Mouse (Mus musculus) midbrain, embryonic 10.5 days (tissue): ENCODE measurements at regions not wholly inside any gene's neighbourhood (a gene's known extent, or its start where the extent isn't known, plus 50 kb on each side); places are given as distances from the start of the nearest gene placed in this dataset.

Source experiments
- DNase-seq: peaks from one replicate; pipeline ENCODE4 v3.0.0-alpha.2; 2017; ENCODE audit warnings: low spot score
- H3K27ac ChIP-seq: fragments of 300-500 bp; sonication (generic); replicated peaks from 2 replicates; pipeline ENCODE4 v1.5.1; 2016; ENCODE audit warnings: mild to moderate bottlenecking
- H3K27me3 ChIP-seq: fragments of 300-500 bp; sonication (generic); 2 replicates; pipeline ENCODE4 v1.6.1; 2016; ENCODE audit warnings: low read depth, mild to moderate bottlenecking; ENCODE audit not compliant: poor library complexity, severe bottlenecking
- H3K36me3 ChIP-seq: fragments of 300-500 bp; sonication (generic); 2 replicates; pipeline ENCODE4 v1.6.1; 2016; ENCODE audit warnings: mild to moderate bottlenecking, moderate library complexity
- H3K4me1 ChIP-seq: fragments of 300-500 bp; sonication (generic); 2 replicates; pipeline ENCODE4 v1.6.1; 2016
- H3K4me3 ChIP-seq: fragments of 300-500 bp; sonication (generic); 2 replicates; pipeline ENCODE4 v1.5.1; 2016; ENCODE audit warnings: mild to moderate bottlenecking, moderate library complexity
- H3K9me3 ChIP-seq: fragments of 300-500 bp; sonication (generic); replicated peaks from 2 replicates; pipeline ENCODE4 v1.6.1; 2016; ENCODE audit warnings: mild to moderate bottlenecking
- WGBS: fragments of 180-500 bp; shearing (Covaris S2); methylation state at CpG from one replicate; pipeline ENCODE4 v1.1.7; 2016; 5-methylcytosine and 5-hydroxymethylcytosine counted together

GRCm38 (mm10) chr12:73491370-73491769 lies 54.8 kb downstream of the Tmem30b start:
- 85% methylated on average over 3 of the region's 3 CpGs for WGBS
- Histone ChIP-seq H3K9me3 (no peaks in the 10 kb centered on the region), H3K4me1 (no peaks in the 10 kb centered on the region), H3K27ac (no peak overlapping the region), H3K4me3 (no peak overlapping the region), H3K27me3 (no peaks in the 10 kb centered on the region), H3K36me3 (no peaks in the 10 kb centered on the region)
- DNase-seq, result no peak

DNA sequence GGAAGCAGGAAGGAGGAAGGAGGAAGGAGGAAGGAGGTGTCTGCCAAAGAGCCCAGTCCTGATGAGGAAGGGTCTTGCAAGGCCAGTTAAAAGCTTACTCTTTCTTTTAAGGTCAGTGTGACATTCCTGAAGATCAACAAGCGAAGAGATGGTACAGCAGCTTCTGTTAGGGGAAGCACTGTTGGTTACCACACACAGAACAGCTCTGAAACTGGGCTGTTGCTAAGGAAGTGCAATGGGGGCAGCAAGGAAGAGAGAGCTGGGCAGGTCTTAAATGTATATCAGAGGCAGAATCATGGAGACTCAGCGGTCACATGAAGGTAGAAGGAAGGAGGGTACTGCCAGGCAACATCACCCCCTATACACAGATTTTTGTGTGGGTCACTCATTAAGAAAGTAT lies 63.3 kb downstream of the Tmem30b start:
- no peaks in the 10 kb centered on the region for H3K4me1 ChIP-seq
- no peak for DNase-seq
- no peak overlapping the region for H3K4me3 ChIP-seq
- no peaks in the 10 kb centered on the region for H3K36me3 ChIP-seq
- no peaks in the 10 kb centered on the region for H3K27me3 ChIP-seq
- WGBS, result 86% methylated on average over 2 of the region's 2 CpGs
- H3K9me3 ChIP-seq, result no peaks in the 10 kb centered on the region
- no peak overlapping the region for H3K27ac ChIP-seq

GRCm38 (mm10) chr12:73482275-73482674 lies 63.9 kb downstream of the Tmem30b start:
- 86% methylated on average over 6 of the region's 6 CpGs for WGBS
- Histone ChIP-seq H3K4me3 (no peak overlapping the region), H3K9me3 (no peaks in the 10 kb centered on the region), H3K4me1 (no peaks in the 10 kb centered on the region), H3K27ac (no peak overlapping the region), H3K27me3 (no peaks in the 10 kb centered on the region), H3K36me3 (no peaks in the 10 kb centered on the region)
- no peak for DNase-seq

DNA sequence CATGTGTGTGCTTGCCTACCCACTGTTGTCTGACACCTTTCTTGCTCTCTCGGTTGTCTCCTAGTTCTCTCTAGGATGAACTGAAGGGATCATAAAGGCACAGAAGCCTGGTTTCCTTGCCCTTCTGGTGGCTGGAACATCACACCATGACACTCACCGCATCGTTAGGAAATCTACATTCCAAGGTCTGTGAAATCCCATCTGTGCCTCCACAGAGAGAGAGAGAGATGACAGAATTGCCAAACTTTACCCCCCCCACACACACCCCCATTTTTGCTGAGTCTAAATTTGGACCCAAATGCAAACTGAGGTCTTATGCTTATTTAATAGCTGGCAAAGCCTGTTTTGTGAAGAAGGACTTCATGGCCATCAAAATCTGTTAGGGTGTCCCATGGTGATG lies 64.5 kb downstream of the Tmem30b start:
- Histone ChIP-seq H3K4me1 (peaks cover 1% of the 10 kb centered on the region), H3K27me3 (no peaks in the 10 kb centered on the region), H3K9me3 (no peaks in the 10 kb centered on the region), H3K36me3 (no peaks in the 10 kb centered on the region), H3K4me3 (no peak overlapping the region), H3K27ac (no peak overlapping the region)
- DNase-seq, result no peak
- 86% methylated on average over 3 of the region's 3 CpGs for WGBS

DNA sequence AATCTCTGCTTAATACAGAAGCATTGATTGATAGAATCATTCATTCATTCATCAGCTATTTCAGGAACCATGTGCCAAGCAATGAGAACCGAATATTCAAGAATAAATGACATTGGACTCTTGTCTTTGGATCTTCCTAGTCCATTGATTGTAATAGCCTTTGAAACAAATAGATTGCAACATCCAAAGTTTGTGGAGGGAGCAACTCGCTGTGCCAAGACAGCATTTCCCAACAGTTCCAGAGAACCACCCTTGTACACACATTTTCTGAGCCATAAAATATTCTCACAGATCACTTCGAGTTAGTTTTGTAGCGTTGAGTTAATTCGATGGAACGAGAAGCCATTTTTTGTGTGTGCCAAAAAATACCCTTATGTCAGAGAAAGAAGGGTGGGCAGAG lies 65.0 kb downstream of the Tmem30b start:
- peaks cover 6% of the 10 kb centered on the region for H3K4me1 ChIP-seq
- H3K36me3 ChIP-seq, result no peaks in the 10 kb centered on the region
- no peaks in the 10 kb centered on the region for H3K9me3 ChIP-seq
- H3K27ac ChIP-seq, result no peak overlapping the region
- 95% methylated on average over 6 of the region's 6 CpGs for WGBS
- DNase-seq, result no peak
- H3K27me3 ChIP-seq, result no peaks in the 10 kb centered on the region
- no peak overlapping the region for H3K4me3 ChIP-seq

- H3K4me3 ChIP-seq, result no peak overlapping the region
- no peak overlapping the region for H3K27ac ChIP-seq
- no peaks in the 10 kb centered on the region for H3K27me3 ChIP-seq
- no peaks in the 10 kb centered on the region for H3K9me3 ChIP-seq
- 92% methylated on average over 6 of the region's 6 CpGs for WGBS
- H3K36me3 ChIP-seq, result no peaks in the 10 kb centered on the region
- DNase-seq, result no peak
- H3K4me1 ChIP-seq, result peaks cover 7% of the 10 kb centered on the region
Observed at GRCm38 (mm10) chr12:73480610-73480971, 65.6 kb downstream of the Tmem30b start.

DNA sequence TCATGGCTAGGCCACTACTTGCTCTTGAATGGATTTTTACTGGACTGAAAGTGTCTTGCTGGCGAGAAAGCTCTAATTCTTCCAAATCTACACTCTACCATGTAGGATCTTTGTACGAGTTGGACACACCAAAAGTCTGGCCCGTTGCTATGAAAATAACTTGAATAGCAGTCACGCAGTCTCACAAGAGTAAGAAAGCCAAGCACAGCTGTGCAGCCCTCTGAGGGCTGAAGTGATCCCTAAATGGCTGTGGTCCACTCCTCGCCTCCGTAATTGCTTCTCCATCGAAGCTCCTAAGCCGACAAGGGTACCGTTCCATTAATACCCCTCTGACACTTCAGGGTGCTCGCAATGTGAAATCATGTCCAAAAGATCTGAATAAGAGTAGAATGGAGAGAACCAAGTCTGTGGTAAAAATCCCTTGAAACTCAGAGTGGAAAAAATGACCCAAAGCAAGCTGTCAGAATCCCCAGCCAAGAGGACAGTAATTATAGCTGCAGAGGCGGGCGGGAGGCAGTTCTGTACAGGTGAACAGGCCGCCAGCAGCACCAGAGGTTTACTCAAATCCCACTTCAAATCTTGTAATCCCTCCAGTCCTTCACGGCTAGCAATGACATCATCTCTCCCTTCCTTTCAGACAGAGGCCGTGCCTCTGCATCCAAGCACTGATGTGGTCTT lies 66.1 kb downstream of the Tmem30b start:
- peaks cover 7% of the 10 kb centered on the region for H3K4me1 ChIP-seq
- H3K4me3 ChIP-seq, result no peak overlapping the region
- 92% methylated on average over 15 of the region's 15 CpGs for WGBS
- no peak overlapping the region for H3K27ac ChIP-seq
- H3K9me3 ChIP-seq, result no peaks in the 10 kb centered on the region
- no peaks in the 10 kb centered on the region for H3K27me3 ChIP-seq
- H3K36me3 ChIP-seq, result no peaks in the 10 kb centered on the region
- DNase-seq, result no peak

- Histone ChIP-seq H3K36me3 (no peaks in the 10 kb centered on the region), H3K27ac (no peak overlapping the region), H3K4me1 (peaks cover 7% of the 10 kb centered on the region), H3K4me3 (no peak overlapping the region), H3K9me3 (no peaks in the 10 kb centered on the region), H3K27me3 (no peaks in the 10 kb centered on the region)
- WGBS, result 91% methylated on average over 4 of the region's 4 CpGs
- DNase-seq, result no peak
Observed at GRCm38 (mm10) chr12:73478641-73479040, 67.6 kb downstream of the Tmem30b start.

DNA sequence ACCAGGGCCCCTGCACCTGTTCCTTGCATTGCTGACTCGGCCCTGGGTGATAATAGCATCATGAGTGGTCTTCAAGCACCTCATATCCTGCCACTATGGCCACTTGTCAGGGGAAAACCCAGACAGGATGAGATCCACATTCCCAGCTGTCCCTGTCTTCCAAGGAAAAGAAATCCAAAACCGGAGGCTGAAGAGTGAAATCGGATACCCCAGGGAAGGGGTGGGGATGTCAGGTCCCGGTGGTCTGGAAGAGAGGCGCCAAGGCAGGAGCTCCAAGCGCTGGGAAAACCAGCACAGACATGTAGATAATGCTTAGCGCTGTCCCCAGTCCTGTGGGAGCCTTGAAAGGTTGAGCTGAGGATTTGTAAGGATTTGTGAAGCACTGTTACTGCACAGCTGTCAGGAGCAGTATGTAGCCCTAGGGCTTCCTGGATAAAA lies 69.8 kb downstream of the Tmem30b start:
- Histone ChIP-seq H3K36me3 (no peaks in the 10 kb centered on the region), H3K4me3 (no peak overlapping the region), H3K4me1 (peaks cover 7% of the 10 kb centered on the region), H3K27ac (no peak overlapping the region), H3K27me3 (no peaks in the 10 kb centered on the region), H3K9me3 (no peaks in the 10 kb centered on the region)
- no peak for DNase-seq
- 9% methylated on average over 7 of the region's 7 CpGs for WGBS

DNA sequence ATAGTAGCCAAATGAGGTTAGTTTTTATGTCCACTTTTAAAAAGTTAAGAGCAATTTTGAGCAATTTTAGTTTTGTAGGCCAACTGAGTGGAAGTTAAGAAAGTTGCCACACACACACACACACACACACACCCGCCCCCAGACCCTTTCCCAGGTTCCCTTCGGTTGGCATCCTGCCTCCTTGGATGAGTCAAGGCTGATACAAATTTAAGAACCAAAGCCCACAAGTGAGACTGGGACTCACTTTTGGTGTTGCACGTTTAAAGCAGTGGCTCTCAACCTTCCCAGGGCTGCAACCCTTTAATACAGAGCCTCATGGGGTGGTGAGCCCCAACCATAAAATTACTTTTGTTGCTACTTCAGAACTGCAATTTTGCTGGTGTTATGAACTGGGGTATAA lies 70.4 kb downstream of the Tmem30b start:
- Histone ChIP-seq H3K27me3 (no peaks in the 10 kb centered on the region), H3K9me3 (no peaks in the 10 kb centered on the region), H3K36me3 (no peaks in the 10 kb centered on the region), H3K4me1 (peaks cover 7% of the 10 kb centered on the region), H3K27ac (no peak overlapping the region), H3K4me3 (no peak overlapping the region)
- no peak for DNase-seq
- WGBS, result 82% methylated on average over 3 of the region's 3 CpGs

- no peaks in the 10 kb centered on the region for H3K9me3 ChIP-seq
- no peaks in the 10 kb centered on the region for H3K36me3 ChIP-seq
- 74% methylated on average over 5 of the region's 5 CpGs for WGBS
- H3K4me1 ChIP-seq, result peaks cover 7% of the 10 kb centered on the region
- no peak for DNase-seq
- no peak overlapping the region for H3K27ac ChIP-seq
- no peaks in the 10 kb centered on the region for H3K27me3 ChIP-seq
- no peak overlapping the region for H3K4me3 ChIP-seq
Observed at GRCm38 (mm10) chr12:73475020-73475419, 71.2 kb downstream of the Tmem30b start.

DNA sequence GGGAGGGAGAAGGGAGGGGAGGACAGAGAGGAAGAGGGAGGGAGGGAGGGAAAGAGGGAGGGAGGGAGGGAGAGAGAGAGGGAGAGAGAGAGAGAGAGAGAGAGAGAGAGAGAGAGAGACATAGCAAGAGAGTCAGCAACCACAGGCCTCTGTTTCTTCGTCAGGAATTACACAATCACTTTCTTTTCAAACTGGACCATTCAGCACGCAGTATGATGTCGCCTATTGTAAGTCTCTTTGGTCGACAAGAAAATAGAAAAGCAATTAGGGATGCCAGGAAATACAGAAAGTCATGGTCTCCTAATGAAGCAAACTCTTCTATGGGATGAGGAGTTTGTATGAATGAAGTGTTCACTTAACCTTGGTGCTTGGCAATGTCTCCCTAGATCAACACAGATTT lies 73.1 kb downstream of the Tmem30b start:
- no peaks in the 10 kb centered on the region for H3K36me3 ChIP-seq
- no peak for DNase-seq
- 72% methylated on average over 4 of the region's 4 CpGs for WGBS
- H3K4me3 ChIP-seq, result no peak overlapping the region
- no peak overlapping the region for H3K27ac ChIP-seq
- H3K9me3 ChIP-seq, result no peaks in the 10 kb centered on the region
- H3K4me1 ChIP-seq, result peaks cover 7% of the 10 kb centered on the region
- H3K27me3 ChIP-seq, result no peaks in the 10 kb centered on the region

- no peak for DNase-seq
- Histone ChIP-seq H3K9me3 (no peaks in the 10 kb centered on the region), H3K4me1 (peaks cover 7% of the 10 kb centered on the region), H3K27ac (no peak overlapping the region), H3K4me3 (no peak overlapping the region), H3K36me3 (no peaks in the 10 kb centered on the region), H3K27me3 (no peaks in the 10 kb centered on the region)
- WGBS, result 76% methylated on average over 9 of the region's 9 CpGs
Observed at GRCm38 (mm10) chr12:73471966-73472365, 74.2 kb downstream of the Tmem30b start.

DNA sequence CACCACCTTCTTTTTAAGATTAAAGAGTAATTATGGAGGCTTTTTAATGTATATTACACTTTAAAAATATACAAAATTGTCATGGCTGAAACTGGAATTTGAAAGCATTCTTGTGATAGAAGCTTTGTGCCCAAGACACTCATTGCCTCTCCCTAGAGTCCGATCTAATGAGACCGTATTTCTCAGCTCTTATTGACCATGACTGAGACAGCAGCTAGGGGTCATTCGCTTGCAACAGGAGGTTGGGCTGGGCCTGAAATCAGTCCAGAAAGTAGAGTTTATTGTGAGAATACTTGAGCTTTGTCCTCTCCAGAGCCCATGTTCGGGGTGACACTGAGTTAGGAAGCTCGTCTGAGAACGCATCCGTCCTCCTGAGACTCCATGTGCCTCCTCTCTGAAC lies 79.7 kb downstream of the Tmem30b start:
- Histone ChIP-seq H3K4me3 (no peak overlapping the region), H3K27me3 (no peaks in the 10 kb centered on the region), H3K9me3 (no peaks in the 10 kb centered on the region), H3K36me3 (no peaks in the 10 kb centered on the region), H3K27ac (no peak overlapping the region), H3K4me1 (peaks cover 6% of the 10 kb centered on the region; the same call in 1 of the 2 replicates)
- DNase-seq, result no peak
- WGBS, result 80% methylated on average over 7 of the region's 7 CpGs
